Mouse (Mus musculus): ENCODE data around the gene Zkscan6. TPM values are rescaled to one million over a fixed set of nuclear protein-coding genes. Genes with fewer than 3 reads are reported as not detected.

Zkscan6 gene
- total RNA-seq, 1 experiment from 2014 or later, result 38.3 TPM

DNA sequence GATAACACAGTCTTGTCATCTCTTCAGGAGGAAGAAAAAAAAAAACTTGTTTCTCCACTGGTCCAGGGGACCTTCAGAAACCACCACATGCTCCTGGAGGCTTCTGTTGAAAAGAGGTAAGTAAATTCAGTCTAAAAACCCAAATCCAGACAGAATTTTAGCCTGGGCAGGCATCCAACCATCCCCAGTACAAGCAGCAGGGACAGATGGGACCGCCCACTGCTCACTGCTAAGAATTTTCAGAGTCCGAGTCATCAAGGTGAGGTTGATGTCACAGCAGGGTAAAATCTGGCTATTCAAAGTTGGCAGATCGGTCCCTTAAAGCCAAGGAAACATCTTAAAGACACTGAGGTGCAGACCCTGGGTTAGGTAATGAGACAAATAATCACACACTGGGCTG lies 5.1 kb upstream of the Zkscan6 start:
- ATAC-seq (replicated peaks; ENCODE audit: insufficient number of reproducible peaks, low FRiP score, low TSS enrichment, poor library complexity, severe bottlenecking), result no peak

DNA sequence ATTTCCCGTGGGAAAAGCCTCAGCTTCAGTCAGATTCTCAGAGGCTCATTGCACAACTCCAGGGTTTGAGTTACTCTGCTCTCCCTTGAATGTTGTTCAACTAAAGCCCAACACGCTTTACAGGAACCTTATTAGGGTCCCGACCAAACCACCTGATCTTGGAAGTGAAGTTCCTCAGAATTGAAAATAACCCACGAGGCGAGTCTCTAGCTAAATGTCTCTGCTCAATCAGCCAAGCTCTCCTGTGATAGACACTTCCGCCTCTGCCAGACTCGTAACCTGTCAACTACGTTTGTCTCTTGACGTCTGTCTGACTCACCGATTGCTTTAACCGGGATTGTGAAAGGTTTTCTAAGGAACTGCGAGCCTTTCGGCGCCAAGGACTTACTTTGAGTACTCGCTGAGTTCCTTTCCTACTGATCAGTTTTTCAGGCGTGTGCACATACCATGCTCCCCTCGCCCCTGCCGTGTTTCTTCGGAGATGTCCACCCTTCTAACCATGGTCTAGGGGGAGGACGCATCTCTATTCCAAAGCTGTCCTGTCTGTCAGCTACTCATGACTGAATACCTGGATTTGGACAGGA lies 562 bp upstream of the Zkscan6 start:
- ATAC-seq (replicated peaks; ENCODE audit: insufficient number of reproducible peaks, low FRiP score, low TSS enrichment, poor library complexity, severe bottlenecking), result peak; percentile 61

DNA sequence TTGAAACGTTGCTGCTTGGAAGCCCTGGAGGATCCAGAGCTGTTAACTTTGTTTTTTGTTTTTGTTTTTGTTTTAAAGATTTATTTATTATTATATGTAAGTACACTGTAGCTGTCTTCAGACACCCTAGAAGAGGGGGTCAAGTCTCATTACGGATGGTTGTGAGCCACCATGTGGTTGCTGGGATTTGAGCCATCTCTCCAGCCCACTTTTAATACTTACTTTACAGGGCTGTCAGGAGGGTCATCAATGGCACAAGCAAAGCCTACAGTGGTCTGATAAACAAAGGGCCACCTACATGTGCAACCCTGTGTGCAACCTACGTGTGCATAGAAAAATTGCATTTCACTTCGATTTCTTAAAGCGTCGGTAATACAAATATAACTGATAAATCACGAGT lies 626 bp downstream of the Zkscan6 start:
- ATAC-seq (replicated peaks; ENCODE audit: insufficient number of reproducible peaks, low FRiP score, low TSS enrichment, poor library complexity, severe bottlenecking), result no peak

DNA sequence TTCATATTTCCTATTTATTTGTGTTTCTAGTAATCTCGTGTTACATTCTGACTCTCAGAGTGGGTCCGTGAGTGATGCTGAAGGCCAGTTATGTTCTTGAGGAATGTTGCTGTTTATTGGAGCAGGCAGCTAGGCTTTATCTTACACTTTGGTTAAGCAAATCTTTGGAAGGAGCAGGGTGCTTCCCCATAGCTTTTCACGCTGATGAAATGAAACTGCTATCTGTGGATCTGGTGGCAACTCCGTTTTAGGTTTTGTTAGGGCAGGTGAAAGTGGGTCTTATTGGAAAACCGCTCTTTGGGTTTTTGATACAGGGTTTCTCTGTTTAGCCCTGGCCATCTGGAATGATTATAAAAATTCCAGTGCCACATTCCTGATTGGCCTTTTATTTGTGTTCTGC lies 5.1 kb downstream of the Zkscan6 start:
- no peak for ATAC-seq (replicated peaks; ENCODE audit: insufficient number of reproducible peaks, low FRiP score, low TSS enrichment, poor library complexity, severe bottlenecking)

DNA sequence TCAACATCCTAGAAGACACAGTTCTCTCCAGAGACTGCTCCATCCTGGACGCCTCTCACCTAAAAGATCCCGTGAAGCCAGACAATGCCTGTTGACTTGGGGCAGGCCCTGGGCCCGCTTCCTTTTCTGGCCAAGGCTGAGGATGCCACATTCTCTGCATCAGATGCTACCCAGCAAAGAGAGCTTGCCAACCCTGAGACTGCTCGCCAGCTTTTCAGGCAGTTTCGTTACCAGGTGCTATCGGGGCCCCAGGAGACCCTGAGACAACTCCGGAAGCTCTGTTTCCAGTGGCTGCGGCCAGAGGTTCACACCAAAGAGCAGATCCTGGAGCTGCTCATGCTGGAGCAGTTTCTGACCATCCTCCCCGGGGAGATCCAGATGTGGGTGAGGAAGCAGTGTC lies 7.4 kb downstream of the Zkscan6 start:
- no peak for ATAC-seq (replicated peaks; ENCODE audit: insufficient number of reproducible peaks, low FRiP score, low TSS enrichment, poor library complexity, severe bottlenecking)

DNA sequence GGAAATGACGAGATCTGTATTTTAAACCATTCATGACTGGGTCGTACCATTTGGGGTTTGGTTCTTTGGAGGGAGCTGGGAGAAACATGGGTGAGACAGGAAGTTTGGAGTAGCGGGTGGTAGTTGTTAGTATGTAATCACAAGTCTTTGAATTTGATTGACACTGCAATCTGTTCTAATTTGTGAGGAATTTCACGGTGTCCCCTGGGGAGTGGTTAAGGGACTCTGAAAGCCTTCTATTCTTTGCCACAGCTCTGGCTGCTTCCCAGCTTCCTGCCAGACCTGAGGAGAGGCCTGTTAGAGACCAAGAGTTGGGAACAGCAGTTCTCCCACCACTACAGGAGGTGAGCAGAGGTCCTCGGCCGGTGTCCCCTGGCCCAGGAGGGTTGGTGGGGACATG lies 9.3 kb downstream of the Zkscan6 start:
- ATAC-seq (replicated peaks; ENCODE audit: insufficient number of reproducible peaks, low FRiP score, low TSS enrichment, poor library complexity, severe bottlenecking), result no peak

DNA sequence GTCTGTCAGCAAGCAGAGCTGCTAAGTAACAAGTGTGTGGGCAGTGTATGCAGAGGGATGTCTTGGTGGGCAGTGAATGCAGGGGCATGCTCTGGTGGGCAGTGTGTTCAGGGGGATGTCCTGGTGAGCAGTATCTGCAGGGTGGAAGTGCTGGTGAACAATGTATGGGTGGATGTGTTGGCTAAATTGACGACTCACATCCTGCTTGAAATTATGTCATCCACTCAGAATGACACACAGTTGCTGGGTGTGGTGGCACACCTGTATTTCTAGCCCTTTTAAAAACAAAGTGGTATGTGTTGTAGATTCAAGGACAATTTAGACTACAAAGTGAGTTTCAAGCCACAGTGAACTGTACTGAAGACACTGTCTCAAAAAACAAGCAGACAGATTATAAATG lies 11.2 kb downstream of the Zkscan6 start:
- ATAC-seq (replicated peaks; ENCODE audit: insufficient number of reproducible peaks, low FRiP score, low TSS enrichment, poor library complexity, severe bottlenecking), result no peak

DNA sequence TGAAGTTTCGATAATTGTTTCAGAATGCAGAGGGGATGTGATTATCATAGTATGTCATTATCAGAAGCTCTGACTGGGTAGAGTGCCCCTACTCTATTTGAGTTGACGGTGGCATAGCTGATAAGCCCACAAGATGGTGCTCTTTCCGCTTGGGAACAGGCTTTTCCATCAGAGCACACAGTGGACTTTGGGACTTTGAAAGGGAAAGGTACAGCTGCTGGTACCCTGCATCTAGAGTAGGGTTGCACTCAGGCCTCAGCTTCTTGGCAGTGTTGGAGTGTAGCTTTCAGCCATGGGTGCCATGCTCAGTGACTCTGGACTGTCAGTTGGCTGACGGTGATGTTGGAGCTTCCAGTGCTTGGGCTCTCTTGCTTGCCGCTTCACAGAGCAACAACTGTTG lies 13.3 kb downstream of the Zkscan6 start:
- ATAC-seq (replicated peaks; ENCODE audit: insufficient number of reproducible peaks, low FRiP score, low TSS enrichment, poor library complexity, severe bottlenecking), result no peak

DNA sequence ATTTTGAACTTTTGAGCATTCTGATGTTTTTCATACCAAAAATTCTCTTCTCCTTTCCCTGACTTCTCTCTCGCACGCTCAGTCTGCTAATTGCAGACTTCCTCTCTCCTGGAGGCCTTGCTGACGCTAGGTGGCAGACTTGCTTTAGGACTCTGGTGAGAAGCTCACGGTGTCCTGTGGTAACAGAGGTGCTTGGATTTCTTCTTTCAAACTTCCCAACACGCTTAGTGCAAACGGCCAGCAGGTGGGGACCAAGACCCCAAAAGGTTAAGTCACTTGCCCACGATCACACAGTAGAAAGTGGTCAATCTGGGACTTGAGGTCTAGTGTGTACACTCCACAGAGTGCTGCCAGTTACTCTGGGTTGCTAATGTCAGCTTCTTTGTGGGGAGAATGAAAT lies 13.9 kb downstream of the Zkscan6 start:
- peak; percentile 59 for ATAC-seq (replicated peaks; ENCODE audit: insufficient number of reproducible peaks, low FRiP score, low TSS enrichment, poor library complexity, severe bottlenecking)

DNA sequence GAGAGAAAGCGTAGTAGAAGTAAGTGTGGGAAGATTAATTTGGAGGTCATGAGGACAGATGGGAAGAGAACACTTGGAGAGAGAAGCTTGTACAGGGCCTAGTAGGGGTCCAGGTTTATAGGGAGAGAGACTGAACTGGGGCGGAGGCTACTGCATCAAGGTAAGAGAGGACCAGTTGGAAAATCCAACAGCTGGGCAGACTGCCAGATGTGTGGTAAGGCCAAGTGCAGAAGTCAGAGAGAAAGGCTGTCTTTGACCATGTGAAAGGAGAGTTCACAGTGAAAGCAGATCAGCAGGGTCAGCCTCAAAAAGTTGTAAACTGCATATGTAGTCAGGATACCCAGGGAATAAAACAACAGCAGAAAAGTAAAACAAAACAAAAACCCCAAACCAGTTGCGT lies 17.6 kb downstream of the Zkscan6 start:
- ATAC-seq (replicated peaks; ENCODE audit: insufficient number of reproducible peaks, low FRiP score, low TSS enrichment, poor library complexity, severe bottlenecking), result no peak

DNA sequence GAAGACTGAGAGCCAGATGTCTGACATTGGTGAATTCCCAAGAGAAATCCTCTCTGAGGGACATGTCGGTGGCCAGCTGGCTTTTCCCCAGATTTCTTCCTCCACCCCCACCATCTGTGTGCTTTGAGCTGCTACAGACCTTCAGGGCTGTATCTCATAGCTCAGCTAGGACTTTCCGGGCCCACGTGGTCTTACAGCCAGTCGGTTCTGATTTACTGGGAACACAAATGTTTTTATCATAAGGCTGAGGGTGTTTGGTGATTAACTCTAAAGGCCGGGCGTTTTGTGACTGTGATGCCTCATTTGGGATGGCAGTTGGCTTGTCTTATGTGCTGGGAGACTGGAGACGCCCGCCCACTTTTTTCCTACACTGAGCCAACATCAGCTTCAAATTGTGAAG lies 32.0 kb downstream of the Zkscan6 start:
- ATAC-seq (replicated peaks; ENCODE audit: insufficient number of reproducible peaks, low FRiP score, low TSS enrichment, poor library complexity, severe bottlenecking), result no peak

DNA sequence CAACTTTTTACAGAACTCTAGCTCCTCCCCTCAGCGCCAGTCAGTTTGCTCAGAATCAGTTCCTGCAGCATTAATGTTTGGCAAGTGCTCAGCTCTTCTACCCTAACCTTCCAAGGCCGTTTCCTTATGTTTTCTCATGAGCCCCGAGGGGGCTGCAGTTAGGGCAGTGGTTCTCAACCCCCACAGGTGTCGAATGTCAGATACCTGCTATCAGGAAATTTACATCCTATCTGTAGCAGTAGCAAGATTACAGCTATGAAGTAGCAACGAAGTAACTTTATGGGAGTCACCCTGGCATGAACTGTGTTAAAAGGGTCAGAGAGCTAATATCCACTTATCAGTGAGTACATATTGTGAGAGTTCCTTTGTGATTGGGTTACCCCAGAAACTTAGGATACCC lies 39.5 kb downstream of the Zkscan6 start:
- no peak for ATAC-seq (replicated peaks; ENCODE audit: insufficient number of reproducible peaks, low FRiP score, low TSS enrichment, poor library complexity, severe bottlenecking)

DNA sequence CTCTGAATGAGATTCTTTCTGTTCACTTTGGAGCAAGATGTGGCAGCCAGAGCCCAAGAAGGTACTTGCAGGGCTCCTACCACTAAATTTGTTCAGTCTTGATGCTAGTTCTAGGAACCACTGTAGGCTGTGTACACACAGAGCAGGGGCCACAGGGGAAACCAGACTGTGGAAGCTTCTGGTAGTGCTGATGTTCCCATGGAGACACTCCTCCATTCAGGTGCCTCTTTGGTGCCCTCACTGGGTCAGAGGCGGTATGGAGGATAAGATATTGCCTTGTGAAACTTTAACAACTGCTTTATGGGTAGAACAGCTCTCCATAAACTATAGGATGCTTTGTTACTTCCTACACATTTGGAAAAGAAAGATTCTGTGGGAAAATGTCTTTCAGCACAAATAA lies 45.1 kb downstream of the Zkscan6 start:
- no peak for ATAC-seq (replicated peaks; ENCODE audit: insufficient number of reproducible peaks, low FRiP score, low TSS enrichment, poor library complexity, severe bottlenecking)

DNA sequence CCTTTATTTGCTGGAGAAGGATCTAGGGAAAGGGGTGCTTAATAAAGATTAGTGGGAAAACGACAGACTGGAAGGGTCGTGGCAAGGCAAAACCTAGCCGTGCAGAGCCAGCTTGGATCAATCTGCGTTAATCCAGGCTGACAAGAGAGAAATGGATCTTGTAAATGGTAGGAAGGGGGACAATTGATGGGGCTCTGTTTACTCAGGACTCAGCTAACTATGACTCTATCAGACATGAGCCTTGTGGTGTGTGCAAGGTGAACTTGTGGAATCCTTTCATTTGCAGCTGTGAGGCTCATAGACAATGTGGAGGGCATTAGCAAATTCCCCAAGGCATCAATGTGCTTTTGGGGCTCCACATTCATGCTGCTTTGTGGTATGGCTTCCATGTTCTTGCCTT lies 54.5 kb downstream of the Zkscan6 start:
- no peak for ATAC-seq (replicated peaks; ENCODE audit: insufficient number of reproducible peaks, low FRiP score, low TSS enrichment, poor library complexity, severe bottlenecking)

DNA sequence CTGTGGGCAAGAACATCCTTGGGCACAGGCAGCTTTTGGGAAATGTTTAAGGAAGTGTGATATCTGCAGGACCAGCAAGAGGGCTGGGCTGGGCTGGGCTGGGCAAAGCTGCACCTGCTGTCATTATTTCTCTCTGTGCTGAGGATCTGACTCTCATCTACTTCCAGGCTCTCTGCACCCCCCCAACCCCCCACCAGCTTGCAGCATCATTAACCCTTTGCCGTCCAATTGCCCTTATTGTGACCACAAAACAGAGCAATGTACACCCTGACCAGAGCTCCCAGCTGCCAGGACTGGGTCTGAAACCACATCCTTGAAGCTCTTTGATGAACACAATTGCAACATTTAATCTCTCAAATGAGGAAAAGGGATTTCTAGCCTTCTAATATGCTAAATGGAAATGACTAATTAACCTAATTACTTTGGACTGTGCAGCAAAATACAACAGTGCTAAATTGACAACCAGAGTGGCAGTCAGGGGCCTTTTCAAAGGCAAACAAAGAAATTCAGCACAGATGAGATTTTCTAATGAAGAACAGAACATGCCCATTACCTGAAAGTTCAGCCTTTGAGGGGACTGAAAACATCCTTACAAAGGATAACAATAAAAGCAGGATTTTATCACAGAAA lies 70.3 kb downstream of the Zkscan6 start:
- no peak for ATAC-seq (replicated peaks; ENCODE audit: insufficient number of reproducible peaks, low FRiP score, low TSS enrichment, poor library complexity, severe bottlenecking)

Other genes starting within 250 kb of the Zkscan6 start
- 34.9 to 40.8 TPM (median 36.3 TPM) in 3 replicates for gene Map2k4, start 18.9 kb upstream of the Zkscan6 start, total RNA-seq (2017)

Data from monocyte, adult 5-6 weeks (primary cell).